Mouse (Mus musculus) MEL-GATA-1-ER (cell line): ENCODE measurements around the gene Cfap99.

Experiments
- DNase-seq: peaks from one replicate; pipeline ENCODE4 v3.0.0-alpha.2; 2012; ENCODE audit warnings: low read depth; ENCODE audit errors: extremely low read depth

Cfap99 gene

GRCm38 (mm10) chr5:34330136-34330535 is 41.7 kb downstream of the Cfap99 start:
- DNase-seq = no peak

- no peak for DNase-seq
These were observed 45.7 kb downstream of the Cfap99 start for GRCm38 (mm10) chr5:34334081-34334480.

GRCm38 (mm10) chr5:34335539-34336096 is 47.2 kb downstream of the Cfap99 start:
- peak; percentile 41 for DNase-seq

GRCm38 (mm10) chr5:34336097-34336774 is 47.8 kb downstream of the Cfap99 start, which contains the start of gene Rnf4:
Gene Rnf4 (plus strand): TSS chr5:34336289.
- DNase-seq = peak; percentile 99

DNA sequence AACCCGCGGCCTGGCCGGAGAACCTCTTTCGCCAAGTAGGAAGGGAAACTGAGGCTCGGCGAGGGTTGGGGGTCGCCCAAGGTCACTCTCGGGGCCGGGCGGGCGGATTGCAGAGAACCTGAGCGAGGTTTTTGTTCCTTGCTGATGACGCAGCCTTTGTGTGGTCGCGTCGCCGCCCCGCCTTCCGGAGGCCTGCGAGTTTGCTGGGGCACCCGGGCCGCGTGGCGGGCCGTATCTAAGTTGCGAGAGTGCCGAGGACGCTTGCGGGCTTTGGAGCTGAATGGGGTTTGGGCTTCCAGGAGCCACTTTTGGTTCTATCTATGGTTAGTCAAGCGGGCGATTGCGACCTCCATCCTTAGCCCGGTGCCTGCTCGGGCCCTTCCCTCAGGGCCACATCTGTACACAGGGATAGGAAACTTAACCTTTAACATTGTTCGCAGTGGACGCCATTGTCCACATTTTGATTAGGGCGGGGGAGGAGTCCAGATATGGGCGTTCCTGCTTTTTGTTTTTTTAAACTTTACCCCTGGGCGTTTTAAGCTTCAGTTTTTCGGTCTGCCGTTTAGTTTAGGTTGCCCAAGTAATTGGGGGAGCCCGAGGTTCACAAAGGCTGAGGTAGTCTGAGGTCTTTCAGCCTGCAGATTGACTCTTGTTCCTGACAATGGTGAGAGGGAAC is 48.5 kb downstream of the Cfap99 start:
- peak; percentile 60 for DNase-seq

DNA sequence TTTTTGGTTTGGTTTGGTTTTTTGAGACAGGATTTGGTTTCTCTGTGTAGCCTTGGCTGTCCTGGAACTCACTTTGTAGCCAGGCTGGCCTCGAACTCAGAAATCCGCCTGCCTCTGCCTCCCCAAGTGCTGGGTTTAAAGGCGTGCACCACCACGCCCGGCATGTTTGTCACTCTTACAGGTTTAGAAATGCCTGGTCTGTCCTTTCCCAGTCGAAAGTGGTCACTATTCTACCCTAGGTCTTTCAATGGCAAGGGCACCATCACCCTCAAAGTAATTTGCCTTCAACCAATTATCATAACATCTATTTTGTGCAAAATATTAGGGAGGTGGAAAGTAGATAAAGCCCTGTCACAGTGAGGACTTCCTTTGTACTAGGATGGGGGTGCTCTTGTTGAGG is 51.8 kb downstream of the Cfap99 start:
- no peak for DNase-seq

DNA sequence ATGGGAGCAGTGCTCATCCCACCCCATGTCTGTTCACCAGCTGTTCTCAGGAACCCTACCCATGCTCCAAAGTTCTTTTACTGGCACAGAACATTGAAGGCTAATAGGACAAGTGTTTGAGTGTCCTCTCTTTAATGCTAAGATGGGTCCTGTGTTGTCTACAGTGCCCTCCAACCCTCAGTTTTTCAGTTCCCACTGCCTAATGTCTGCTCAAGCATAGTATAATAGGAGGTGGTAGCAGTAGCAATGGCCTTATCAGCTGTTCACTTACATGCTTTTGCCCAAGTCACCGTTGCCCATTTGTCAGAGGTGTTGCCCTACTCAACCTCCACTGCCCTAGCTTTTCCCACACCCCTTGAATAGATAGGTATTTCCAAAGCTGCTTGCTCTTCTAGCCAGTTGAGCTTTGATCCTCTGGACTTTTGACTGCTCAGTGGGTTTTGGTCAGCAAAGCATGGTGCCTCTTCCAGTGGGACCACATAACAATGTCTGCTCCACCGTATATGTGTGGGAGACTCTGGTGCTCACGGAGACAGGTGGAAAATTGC is 63.8 kb downstream of the Cfap99 start:
- DNase-seq = no peak

DNA sequence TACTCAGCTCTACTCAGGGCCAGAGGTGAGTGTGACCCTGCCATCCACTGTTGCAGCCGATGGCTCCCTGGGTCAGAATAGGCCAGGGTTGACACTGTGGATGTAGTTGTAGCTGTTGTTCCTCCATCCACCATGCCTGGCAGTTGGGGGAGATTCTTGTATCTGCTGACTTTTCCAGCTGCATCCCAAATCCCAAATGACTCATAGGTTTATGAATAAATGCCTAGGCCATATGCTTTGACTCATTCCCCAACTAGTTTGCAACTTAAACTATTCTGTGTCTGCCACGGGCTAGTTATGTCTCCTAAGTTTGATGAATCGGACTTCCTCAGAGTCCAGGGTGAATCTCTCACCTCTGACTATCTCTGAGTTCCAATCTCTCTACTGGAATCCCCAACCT is 71.9 kb downstream of the Cfap99 start:
- DNase-seq = no peak

DNA sequence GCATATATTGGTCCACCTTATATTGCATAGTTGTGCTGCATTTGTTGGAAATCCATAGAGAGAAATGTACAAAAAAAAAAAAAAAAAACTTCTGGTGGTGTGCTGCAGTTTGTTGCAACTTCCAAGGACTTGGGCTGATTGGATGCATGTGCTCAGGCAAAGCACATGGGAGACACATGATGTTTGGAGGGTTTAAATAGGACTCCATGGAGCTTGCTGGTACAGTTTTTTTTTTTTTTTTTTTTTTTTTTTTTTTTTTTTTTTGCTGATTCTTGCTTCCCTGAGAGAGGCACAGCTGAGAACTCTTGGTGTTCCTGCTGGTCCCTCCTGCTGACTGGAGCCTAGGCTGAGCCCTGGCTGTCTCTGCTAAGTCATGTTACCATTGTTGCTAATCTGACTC is 74.7 kb downstream of the Cfap99 start:
- DNase-seq = no peak

DNA sequence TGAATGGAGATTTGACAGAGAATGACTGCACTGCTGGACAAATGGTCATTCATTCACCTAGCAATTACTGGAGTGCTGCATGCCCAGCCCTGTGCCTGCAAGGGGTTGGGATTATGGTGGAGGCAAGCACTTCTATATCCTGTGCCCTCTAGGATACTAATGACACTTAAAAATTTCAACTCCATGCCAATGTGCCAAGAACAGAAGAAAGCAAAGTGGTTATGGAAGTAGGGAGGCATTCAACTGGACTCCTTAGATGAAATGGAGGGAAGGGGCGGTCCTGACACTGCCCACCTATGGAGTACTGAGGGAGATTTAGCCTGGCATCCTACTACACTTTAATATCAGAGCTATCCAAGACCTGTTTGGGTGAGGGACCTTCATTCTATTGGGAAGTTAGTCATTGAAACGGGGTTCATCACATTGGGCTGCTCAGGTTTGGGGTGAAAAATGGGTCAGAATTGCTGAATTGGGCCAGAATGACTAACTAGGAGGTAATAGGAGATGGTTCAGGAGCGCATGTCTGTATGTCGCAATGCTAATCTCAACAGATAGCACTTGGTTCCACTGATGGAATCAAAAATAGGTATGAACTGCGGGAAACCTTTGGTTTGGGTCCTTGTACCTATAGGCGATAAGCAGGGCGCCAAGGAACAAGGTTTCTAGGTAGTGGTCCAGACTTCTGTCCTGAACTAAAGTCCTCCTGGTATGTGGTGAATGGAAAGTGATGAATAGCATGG is 80.3 kb downstream of the Cfap99 start:
- DNase-seq = no peak

DNA sequence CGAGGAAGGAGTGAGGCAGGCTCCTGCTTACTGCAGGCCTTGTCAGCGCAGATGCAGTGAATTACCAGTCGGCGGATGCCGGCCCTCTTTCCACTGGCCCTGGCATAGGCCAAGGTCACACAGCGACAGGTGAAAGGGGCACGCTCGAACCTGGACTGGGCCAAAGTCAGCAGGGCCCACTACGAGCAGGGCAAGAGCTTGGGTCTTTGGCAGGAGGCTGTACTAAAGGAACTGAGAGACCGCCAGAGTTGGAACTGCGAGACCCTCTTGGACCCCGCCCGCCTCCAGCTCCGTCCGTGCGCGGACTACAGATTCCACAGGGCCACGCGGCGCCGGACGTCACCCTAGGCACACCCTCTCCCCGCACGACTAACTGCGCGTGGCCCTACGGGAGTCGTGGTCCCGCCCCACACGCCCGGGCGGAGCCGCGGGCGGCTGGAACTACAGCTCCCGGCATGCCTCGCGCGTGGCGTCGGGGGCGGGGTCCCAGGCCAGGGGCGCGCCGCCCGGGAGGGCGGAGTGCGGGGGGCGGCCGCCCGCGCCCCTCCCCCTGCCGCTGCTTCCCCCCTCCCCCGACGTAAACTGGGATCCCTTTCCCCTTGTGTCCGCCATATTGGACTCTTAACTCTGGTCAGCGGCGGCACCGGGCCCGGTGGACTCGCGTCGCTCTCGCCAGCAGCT is 81.1 kb downstream of the Cfap99 start, which contains the start of gene Fam193a:
TSS of gene Fam193a (plus strand) at position 593 of the 681 bp plus-strand sequence.
- DNase-seq = peak; percentile 80

DNA sequence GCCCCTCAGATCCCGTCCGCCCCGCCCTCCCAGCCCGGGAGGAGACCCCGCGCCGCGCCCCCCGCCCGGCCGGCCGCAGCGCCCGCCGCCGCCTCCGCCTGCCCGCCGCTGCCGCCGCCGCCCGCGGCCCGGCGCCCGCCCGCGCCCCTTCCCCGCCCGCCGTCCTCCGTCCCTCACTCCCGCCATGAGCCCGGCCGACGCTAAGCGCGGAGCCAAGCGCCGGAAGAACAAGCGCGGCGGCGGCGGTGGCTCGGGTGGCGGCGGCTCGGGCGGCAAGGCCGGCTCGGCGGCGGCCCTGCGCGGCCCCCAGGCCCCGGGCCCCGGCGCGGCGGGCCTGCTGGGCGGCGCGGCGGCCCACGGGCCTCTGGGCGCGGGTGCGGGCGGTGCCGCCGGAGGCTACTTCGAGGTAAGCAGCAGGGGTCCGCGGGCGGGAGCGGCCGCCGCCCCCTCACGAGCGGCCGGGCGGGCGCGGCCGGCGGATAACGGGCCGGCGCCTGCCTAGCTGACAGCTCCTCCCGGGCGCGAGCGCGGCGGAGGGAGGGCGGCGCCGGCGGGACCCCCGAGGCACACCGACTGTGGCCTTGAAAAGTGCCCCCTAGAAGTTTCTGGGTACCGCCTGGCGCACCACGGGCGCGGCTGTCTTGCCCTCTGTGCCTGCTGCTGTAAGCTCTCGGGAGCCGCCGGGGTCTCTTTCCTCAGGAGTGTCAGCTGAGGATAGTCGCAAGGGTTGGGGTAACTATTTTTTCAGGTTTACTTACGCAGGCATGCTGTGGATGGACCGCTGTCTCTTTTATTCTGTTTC is 81.8 kb downstream of the Cfap99 start:
- DNase-seq = no peak

DNA sequence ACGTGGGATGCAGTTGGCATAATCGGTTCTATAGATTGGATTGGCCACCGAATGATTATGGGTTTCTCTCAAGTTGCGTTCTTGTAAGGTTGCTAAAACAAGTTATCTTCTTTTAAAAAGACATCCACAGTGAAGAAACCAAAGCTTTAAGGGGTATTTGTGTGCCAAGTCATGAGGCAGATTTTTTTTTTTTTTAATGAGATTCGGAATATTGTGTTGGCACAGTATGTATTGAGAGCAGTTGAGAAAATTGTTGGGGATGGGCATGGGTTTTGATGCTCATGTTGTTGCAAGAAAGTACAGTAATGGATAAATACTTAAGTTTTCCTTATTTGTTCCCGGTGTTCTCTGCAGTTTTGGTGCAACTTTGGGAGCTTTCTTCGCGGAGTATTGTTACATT is 82.4 kb downstream of the Cfap99 start:
- DNase-seq = no peak

- no peak for DNase-seq
These were observed 83.7 kb downstream of the Cfap99 start for GRCm38 (mm10) chr5:34372141-34372540.

DNA sequence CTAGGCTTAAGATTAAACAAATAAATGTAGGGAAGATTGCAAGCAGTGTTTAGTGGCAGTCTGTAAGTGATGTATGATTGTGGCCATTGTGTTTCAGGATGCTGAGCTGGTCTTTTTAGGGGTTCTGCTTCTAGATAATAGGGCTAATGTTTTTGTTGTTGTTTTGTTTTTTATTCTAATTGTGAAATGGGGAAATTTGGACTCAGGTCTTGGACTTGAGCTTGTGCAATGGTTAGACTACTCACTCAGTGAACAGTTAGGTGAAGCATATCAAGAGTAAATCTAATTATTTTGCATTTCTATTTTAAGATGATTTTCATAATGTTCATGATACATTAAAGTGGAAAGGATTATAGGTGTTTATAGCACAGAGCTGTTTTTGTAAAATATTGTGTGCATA is 84.1 kb downstream of the Cfap99 start:
- no peak for DNase-seq
